Mouse (Mus musculus): ENCODE results near the gene Myo1a. TPM values are rescaled to one million over a fixed set of nuclear protein-coding genes. Genes with fewer than 3 reads are reported as not detected.
"Not testable (repeated sequence)": the region's sequence is repeated elsewhere in the genome, so short reads cannot be mapped to it uniquely, and the experiment has no call there.

Gene Myo1a
- 0.33 and 1.1 TPM in 2 replicates for total RNA-seq (2021)
- long read RNA-seq, partial matches to known transcripts: 16 of 17 reads
- long read RNA-seq, other reads (novel, unspliced or antisense): 1 of 17 reads

DNA sequence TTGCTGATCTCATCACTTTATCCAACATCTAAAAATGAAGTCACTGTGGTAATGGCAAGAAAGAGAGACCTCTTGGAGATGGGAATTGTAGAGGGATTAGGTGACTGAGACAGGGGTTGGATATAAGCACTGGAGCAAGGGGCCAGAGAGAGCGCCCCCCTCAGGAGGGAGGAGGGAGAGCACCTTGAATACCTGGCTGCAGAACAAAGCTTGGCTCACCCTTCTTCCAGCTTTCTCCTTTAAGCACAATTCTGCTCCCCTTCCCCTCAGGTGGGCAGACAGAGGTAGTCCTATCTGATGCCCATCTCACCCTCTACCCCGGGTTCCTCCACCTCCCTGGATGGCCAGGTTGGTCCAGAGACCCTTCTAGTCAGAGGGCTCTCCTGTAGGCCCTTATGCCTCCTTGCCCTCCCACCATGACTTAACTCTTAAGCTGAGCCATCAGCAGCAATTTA is at the start of gene Myo1a:
Myo1a (plus strand) TSS at position 405 of the 455 bp plus-strand sequence.
- DNase-seq: no peak

DNA sequence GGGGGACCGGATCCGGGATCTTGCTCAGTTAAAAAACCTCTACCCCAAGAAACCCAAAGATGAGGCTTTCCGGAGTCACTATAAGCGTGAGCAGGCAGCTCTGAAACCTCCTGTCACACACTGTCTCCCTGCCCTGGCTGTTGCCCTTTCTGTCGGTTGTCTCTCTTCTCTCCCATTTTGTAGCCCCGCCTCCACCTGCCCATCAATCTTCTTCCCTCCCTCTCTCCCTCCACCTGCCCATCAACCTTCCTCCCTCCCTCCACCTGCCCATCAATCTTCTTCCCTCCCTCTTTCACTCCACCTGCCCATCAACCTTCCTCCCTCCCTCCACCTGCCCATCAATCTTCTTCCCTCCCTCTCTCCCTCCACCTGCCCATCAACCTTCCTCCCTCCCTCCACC is 47.4 kb upstream of the Myo1a start:
- not testable (repeated sequence) for DNase-seq

DNA sequence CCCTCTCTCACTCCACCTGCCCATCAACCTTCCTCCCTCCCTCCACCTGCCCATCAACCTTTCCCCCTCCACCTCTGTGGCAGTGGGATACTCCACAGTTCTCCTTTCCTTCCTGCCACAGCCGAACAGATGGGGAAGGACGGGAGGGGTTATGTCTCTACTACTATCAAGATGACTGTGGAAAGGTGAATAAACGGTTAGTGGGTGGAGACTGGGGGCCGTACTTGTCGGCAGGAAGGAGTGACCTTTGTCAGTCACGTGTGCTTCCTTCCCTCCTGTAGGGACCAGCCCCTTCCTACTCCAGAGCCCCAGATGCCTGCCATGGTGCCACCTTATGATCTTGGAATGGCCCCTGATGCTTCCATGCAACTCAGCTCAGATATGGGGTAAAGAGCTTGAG is 46.9 kb upstream of the Myo1a start:
- no peak for DNase-seq

DNA sequence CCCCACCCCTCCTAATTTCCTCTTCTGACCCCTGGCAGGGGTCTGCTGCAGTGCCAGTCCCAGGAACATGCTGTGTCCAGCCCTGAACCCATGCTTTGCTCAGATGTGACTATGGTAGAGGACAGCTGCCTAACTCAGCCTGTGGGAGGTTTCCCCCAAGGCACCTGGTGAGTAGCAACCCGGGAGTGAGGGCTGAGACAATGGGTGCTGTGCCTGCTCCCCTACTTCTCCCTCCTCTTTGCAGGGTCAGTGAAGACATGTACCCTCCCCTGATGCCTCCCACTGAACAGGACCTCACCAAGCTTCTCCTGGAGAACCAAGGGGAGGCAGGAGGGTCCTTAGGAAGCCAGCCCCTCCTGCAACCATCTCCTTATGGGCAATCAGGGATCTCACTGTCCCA is 45.4 kb upstream of the Myo1a start:
- DNase-seq: no peak

DNA sequence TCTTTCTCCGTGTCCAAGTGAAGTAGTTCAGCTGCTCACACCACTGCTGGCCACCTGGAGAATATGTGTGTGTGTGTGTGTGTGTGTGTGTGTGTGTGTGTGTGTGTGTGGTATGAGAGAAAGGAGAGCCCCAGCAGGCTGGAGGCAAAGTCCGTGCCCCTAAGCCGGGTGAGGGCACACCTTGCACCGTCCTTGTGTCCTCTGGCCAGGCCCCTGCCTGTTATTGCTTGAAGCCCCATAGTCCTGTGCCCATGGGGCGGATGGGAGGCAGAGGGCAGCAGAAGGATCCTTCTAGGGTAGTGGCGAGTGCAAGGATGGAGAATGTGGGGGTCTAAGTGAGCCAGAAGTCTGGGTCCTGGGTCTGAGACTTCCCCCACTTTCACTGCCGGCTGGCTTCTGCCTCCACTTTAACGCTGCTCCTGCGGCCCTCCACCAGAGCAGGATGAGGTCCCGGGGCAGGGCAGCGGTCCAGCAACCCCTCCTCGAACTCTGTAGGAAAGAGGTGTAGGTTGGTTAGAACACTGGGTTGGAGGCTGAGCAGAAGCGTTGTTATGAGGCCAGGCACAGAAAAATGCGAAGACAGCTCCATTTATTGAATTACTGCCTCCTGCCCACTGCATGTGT is 43.6 kb upstream of the Myo1a start:
- peak; percentile 30 for DNase-seq

DNA sequence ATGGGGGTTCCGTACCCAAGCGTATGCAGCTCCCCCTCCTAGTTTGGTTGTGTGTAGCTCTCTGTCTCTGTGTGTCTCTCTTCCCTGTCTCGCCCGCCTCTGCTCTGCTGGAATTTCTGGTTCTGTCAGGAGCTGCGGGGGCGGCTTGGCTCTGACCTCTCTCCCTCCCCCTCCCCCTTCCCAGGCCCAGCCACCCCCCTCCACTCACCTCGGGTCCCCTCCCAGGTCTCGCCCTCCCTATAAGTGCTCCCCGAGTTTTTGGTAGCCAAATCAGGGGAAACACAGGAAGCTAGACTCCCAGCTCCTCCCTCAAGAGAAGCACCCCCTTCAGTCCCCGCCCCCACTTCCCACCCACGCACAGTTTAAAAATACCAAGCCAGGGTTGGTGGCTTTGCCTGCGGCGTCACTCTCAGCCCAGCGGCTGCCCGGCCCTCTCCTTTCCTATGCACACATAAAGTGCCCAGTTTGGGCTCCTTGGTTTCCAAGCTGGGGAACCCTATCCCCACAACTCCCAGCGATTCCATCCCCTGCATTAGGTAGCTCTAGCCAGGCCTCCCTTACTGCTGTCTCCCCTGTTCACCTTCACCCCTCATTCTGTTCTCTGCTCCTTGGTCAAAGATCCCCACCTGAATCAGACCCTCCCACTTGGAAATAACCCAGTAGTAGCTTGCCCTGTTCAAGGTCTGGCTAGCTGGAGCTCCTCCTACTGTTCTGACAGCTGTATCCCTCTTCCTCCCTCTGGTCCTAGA is 42.9 kb upstream of the Myo1a start:
- peak; percentile 77 for DNase-seq

DNA sequence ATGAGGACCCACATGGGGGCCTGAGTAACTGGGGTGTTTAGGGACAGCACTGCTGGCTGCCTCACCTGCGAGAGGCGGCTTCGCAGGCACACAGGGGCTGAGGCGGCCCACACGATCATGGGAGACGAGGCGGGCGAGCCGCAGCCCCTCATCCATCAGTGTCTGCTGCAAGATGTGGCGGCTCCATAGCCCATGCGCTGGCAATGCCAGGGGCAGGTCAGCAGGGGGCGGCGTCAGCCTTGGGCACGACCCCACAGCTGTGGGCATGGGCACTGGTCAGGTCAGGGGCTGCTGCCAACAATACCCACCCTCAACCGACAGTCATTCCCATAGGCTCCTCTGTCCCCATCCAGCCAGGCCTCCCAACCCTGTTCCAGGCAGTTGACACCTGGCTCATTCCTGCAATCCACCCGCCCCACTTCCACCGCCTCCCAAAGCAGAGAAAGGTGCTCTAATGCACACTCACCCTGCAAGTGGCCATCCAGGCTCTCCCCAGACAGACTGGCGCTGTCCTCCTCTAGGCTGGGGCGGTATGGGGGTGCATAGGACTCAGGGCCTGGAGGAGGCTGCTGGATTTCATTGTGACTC is 42.2 kb upstream of the Myo1a start:
- DNase-seq: peak; percentile 52

DNA sequence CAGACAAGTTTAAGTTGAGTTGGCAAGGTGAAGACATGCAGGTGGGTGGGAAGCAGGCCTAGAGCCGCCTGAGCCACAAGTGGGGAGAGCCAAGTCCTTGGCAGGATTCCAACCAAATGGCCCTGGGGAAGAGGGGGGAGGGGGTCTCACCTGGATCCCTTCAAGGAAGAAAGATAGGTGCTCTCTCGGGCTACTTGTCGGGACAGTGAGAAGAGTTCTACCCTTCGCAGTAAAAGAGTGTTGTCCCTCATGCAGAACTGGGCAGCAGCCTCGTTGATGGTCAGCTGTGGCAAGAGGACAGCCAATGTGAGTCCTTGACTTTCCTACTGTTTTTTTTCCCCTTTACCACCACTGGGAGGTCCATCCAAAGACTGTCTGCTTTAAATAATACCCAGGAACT is 41.4 kb upstream of the Myo1a start:
- DNase-seq: no peak

DNA sequence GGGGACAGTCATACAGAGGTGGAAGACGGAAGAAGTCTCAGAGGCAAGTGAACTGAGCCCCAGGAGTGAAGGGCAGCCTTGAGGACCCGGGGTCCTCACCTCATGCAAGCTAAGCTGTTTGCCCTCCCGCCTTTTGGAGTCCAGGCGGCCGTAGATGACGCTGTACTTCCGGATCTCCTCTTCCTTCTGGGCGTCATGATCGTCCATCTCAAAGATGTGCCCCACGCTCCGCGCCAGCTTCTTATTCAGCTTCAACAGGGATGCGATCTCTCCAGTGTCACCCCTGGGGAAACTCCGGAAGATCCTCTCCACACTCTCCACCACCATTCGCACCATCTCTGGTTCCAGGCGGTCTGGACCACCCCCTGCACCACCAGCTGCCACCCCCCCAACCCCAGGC is 40.8 kb upstream of the Myo1a start:
- no peak for DNase-seq

DNA sequence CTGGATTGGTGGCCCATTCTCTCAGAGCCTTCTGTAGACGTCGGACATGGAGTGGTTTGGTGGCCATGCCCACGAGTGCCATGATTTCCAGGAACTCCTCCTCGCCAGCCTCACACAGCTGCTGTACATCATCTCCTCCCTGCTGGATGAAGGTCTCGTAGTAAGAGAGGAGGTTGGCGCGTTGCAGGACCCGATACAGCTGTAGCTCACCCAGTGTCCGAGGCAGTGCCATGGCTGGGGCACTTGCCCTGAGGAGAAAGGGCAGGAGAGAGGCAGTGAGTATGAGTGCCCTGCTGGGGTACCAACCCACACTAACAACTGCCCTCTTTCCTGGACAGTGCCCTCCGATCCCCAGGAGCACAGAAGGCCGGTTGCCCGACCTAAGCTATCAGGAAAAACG is 40.1 kb upstream of the Myo1a start:
- no peak for DNase-seq

DNA sequence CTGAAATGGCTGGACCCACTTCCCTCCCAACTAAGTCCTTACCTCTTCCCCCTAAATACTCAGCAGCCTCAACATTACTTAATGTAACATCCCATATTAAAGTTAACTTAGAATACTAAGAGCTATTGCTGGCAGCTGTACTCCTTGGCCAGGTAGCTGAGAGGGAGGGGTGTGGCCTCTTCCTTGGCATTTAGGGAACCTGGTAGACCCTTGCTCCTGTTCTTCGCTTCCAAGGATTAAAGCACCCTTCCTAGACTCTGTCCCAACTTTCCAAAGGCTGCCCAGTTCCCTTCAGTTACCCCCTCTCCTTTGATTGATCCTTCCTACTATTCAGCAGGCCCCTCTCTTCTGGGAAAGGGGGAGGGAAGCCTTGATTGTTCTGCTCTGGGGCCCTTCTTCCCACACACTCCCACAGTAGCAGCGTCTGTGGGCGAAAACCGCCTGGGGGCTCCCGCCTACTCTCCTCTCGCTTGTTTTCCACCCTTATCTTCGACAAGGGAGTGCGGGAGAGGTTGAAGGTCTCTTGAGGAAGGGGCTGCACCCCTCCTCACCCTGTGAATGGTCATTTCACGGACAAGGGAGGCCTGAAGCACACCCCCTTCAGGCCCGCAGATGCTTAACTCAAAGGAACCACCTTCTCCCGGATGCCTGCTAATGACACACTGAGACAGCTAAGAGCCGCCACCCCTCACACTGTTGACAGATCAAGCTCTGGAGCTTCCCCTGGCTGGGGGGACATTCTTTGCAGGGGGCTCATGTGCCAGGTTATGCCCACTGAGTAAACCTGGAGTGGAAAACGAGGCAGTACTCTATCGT is 39.4 kb upstream of the Myo1a start:
- no peak for DNase-seq

DNA sequence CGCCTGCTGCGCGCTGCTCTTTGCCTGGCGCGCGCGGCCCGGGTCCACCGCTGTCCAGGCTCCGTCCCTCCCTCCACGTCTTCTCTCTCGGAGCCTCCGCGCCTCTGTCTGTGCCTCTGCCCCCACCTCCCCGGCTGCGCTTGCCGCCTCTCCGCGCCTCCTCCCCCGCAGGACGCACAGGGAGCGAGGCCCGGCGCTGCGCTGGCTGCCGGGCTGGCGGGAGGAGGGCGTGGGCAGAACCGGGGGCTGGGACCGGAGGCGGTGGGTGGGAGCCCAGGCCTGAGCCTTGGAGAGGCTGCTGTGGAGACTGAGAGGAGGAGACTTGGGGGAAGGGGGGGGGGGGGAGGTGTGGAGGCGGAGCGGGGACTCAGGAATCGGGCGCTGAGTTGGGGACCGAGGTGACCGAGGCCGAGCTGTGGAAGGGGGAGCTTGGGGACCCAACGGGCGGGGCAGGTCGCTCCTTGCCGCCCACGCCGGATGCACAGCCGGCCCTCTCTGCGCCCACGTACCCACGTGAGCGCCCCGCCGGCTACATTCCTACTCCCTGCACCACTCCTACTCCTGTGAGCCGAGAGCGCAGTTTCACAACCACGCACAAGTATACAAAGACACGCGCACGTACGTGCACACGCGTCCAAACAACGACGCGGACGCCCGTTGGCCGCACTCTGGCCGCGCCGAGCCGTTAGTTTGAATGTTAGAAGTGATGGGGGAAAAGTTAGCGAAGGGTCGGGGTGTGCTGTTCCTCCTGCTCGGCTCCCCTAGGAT is 38.3 kb upstream of the Myo1a start, which contains the start of gene Nemp1:
Nemp1 (plus strand) TSS at position 401 of the 768 bp plus-strand sequence.
- peak; percentile 91 for DNase-seq

DNA sequence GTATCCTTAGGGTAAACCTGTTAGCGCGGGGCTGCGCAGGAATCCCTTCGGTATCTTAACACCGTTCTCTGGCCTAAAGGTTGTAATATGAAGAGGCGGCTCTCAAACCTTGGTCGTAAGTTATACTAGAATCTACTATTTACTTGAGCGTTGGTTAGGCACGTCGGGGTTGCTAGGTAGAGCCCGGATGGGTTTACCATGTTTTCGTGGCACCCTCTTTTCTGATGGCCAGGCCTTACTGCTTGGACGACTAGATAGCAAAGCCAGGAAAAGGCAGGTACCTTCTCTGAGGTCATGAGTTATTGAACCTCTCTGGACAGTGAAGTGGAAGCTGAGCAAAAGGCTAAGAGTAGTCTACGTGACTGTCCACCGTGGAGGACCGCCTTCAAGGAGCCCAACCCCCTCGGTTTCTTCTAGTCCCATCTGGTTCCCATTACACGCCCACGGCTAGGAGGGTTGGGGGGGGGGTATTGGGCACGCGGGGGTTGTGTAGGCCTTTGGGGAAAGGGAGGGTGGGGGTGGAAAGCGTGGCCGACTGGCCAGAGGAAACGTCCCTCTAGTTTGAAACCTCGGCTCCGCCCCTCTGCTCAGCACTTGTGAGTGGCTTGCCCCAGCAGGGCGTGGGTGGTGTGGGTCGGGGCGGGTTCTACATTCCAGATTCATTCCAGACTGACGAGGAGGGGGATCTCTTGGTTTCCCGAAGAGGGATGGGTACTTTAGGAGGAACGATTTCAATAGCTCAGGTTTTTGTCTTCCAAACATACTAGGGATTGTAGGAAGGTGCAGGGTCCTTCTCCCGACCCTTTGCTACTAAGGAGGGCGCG is 37.5 kb upstream of the Myo1a start:
- DNase-seq: peak; percentile 85

DNA sequence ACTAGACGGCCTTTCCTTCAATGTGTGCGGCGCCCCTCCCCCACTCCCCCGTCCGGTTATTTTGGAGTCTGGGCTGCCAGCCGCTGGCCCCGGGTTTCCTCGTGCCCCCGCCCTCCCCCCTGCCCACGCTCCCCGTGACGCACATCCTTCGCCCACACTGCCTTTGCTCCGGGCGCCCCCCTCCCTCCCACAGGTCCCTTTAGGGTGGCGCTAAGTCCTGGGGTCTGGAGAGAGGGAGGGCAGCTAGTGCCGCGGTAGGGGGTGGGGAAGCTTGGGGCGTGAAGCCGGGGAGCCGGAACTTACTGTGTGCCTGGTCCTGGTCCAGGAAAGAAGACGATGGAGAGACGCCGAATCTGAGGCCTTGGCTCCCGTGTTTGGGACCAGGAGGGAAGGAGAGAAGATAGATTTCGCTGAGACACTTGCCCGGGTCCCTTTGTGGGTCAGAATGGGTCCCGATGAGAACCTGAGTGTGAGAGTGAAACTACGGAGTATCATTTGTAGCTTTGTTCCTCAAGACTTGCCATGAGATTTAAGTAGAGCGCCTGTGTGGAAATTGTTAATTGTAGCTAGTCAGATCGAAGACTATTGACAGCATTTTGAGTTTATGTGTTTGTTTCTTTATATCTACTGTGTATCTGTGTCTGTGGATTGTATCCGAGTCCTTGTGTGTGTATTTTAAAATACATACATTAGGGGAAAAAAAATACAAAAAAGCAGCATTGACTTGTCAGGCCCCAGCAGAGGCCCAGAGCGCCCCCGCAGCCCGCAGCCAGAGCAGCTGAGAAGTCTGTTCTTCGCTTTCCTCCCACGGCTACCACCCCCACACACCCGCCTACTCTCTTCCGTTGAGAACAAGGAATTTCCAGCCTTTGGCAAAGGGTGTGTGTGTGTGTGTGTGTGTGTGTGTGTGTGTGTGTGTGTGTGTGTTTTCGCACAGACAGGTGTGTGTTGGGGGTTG is 36.6 kb upstream of the Myo1a start, which contains the start of gene Nab2:
Nab2 (minus strand) TSS at position 476 of the 958 bp plus-strand sequence.
- DNase-seq: peak; percentile 81

DNA sequence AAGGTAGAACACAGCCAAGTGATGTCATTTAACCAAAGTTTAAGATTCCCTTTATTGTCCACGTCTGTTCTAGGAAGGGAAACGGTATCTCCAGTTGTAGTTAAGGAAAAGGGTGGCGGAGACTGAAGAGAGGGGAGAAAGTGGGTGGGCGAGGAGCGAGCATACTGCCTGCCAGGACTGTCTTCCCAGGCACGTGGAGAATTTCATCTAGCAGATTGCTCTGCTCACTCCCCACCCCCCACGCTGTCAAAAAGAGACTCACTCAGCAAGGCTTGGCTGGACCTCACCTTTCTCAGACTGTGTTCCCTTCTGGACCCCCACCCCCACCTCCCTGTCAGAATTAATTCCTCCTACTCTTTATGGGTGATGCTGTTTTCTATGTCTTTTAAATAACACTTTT is 35.8 kb upstream of the Myo1a start:
- DNase-seq: no peak

DNA sequence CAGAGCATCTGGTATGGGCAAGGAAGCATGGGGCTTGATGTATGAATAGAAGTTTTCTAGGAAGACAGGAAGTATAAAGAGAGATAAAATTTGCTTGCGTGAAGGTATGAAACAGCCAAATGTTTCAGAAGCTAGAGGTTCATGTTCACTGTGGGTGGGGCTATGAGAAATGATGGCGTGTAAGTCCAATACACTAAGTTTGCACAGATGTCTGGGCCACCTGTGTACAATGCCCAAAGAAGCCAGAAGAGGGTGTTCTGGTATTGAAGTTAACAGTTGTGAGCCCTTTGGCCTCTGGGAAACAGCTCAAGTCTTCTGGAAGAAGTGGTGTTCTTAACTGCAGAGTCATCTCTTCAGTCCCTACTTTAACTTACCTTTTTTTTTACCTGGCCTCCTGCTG is 34.8 kb upstream of the Myo1a start:
- no peak for DNase-seq

DNA sequence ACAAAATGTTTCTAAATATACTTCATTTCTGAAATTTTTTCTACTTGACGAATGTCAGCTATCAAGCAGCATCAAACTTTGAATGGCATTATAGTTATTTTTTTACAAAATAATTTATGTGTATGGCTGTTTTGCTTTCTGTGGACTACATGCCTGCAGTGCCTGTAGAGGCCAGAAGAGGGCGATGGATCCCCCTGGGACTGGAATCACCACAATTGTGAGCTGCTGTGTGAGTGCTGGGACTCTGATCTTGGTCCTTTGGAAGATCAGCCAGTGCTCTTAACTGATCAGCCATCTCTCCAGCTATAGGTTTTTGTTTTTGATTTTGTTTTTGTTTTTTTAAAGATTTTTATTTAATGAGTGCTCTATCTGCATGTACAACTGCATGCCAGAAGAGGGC is 33.7 kb upstream of the Myo1a start:
- no peak for DNase-seq

DNA sequence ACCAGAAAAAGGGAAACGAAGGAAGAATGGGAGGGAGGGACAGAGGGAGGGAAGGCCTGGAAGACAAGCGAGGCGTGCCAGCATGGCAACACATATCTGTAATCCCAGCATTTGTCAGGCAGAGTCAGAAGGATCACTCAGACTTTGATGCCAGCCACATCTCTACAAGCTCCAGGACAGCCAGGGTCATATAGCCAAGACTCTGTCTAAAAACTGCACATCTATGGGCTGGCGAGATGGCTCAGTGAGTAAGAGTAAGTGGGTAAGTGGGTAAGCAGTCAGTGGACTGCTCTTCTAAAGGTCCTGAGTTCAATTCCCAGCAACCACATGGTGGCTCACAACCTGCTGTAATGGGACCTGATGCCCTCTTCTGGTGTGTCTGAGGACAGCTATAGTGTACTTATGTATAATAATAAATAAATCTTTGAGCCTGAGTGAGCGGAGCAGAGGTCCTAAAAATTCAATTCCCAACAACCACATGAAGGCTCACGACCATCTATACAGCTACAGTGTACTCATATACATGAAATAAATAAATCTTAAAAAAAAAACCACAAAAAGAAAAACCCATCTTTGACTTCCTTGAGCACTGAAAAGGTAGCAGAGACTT is 30.8 kb upstream of the Myo1a start:
- no peak for DNase-seq

Measured in adrenal gland, postnatal 25 days (tissue).